Mouse (Mus musculus): ENCODE measurements around the gene St6galnac3. TPM values are rescaled to one million over a fixed set of nuclear protein-coding genes. Genes with fewer than 3 reads are reported as not detected.
A peak's percentile ranks its signal among the peaks of the same experiment; 100 is the strongest.

The St6galnac3 gene
- total RNA-seq, 4 experiments from 2014 or later: 23.7 to 38.8 (median 30.1) TPM

- no peak for DNase-seq (ENCODE audit: low spot score in 2 of 2)
These were observed 137.4 kb downstream of the St6galnac3 start for GRCm38 (mm10) chr3:153587594-153587993.

- no peak for DNase-seq (ENCODE audit: low spot score in 2 of 2)
These were observed 140.1 kb downstream of the St6galnac3 start for GRCm38 (mm10) chr3:153584836-153585235.

- no peak for DNase-seq (ENCODE audit: low spot score in 2 of 2)
These were observed 142.9 kb downstream of the St6galnac3 start for GRCm38 (mm10) chr3:153582065-153582464.

GRCm38 (mm10) chr3:153580625-153581024, 144.3 kb downstream of the St6galnac3 start:
- no peak for DNase-seq (ENCODE audit: low spot score in 2 of 2)

- DNase-seq (ENCODE audit: low spot score in 2 of 2): no peak
These were observed 144.8 kb downstream of the St6galnac3 start for GRCm38 (mm10) chr3:153580136-153580535.

- DNase-seq (ENCODE audit: low spot score in 2 of 2): no peak
These were observed 147.7 kb downstream of the St6galnac3 start for GRCm38 (mm10) chr3:153577286-153577685.

GRCm38 (mm10) chr3:153571152-153571551, 153.8 kb downstream of the St6galnac3 start:
- peak; percentile 87 to 90 for DNase-seq (ENCODE audit: low spot score in 2 of 2)

GRCm38 (mm10) chr3:153568815-153569214, 156.2 kb downstream of the St6galnac3 start:
- DNase-seq (ENCODE audit: low spot score in 2 of 2): no peak

GRCm38 (mm10) chr3:153567913-153568312, 157.1 kb downstream of the St6galnac3 start:
- peak in 1 of 2 experiments; percentile 32 for DNase-seq (ENCODE audit: low spot score in 2 of 2)

GRCm38 (mm10) chr3:153567512-153567911, 157.5 kb downstream of the St6galnac3 start:
- DNase-seq (ENCODE audit: low spot score in 2 of 2): no peak

GRCm38 (mm10) chr3:153566100-153566499, 158.9 kb downstream of the St6galnac3 start:
- DNase-seq (ENCODE audit: low spot score in 2 of 2): no peak

GRCm38 (mm10) chr3:153560897-153561296, 164.1 kb downstream of the St6galnac3 start:
- DNase-seq (ENCODE audit: low spot score in 2 of 2): no peak

- no peak for DNase-seq (ENCODE audit: low spot score in 2 of 2)
These were observed 165.4 kb downstream of the St6galnac3 start for GRCm38 (mm10) chr3:153559586-153559985.

- no peak for DNase-seq (ENCODE audit: low spot score in 2 of 2)
These were observed 168.4 kb downstream of the St6galnac3 start for GRCm38 (mm10) chr3:153556621-153557020.

- no peak for DNase-seq (ENCODE audit: low spot score in 2 of 2)
These were observed 171.3 kb downstream of the St6galnac3 start for GRCm38 (mm10) chr3:153553712-153554111.

- no peak for DNase-seq (ENCODE audit: low spot score in 2 of 2)
These were observed 171.7 kb downstream of the St6galnac3 start for GRCm38 (mm10) chr3:153553226-153553625.

GRCm38 (mm10) chr3:153546936-153547683, 177.9 kb downstream of the St6galnac3 start:
- DNase-seq (ENCODE audit: low spot score in 2 of 2): no peak

GRCm38 (mm10) chr3:153539851-153540250, 185.1 kb downstream of the St6galnac3 start:
- no peak for DNase-seq (ENCODE audit: low spot score in 2 of 2)

- no peak for DNase-seq (ENCODE audit: low spot score in 2 of 2)
These were observed 186.6 kb downstream of the St6galnac3 start for GRCm38 (mm10) chr3:153538396-153538795.

- no peak for DNase-seq (ENCODE audit: low spot score in 2 of 2)
These were observed 187.5 kb downstream of the St6galnac3 start for GRCm38 (mm10) chr3:153537435-153537834.

GRCm38 (mm10) chr3:153536260-153536659, 188.7 kb downstream of the St6galnac3 start:
- DNase-seq (ENCODE audit: low spot score in 2 of 2): no peak

GRCm38 (mm10) chr3:153529174-153529573, 195.8 kb downstream of the St6galnac3 start:
- DNase-seq (ENCODE audit: low spot score in 2 of 2): no peak

GRCm38 (mm10) chr3:153525151-153525768, 199.7 kb downstream of the St6galnac3 start:
- DNase-seq (ENCODE audit: low spot score in 2 of 2): no peak

All from layer of hippocampus, adult 8-10 months (tissue).